Mouse (Mus musculus) neural tube, embryonic 13.5 days (tissue): ENCODE data around the gene Il1a. TPM values are rescaled to one million over a fixed set of nuclear protein-coding genes. Genes with fewer than 3 reads are reported as not detected.

Source experiments
- ATAC-seq: fragments of 200-750 bp; cut with Nextera tagmentation; 2 replicates; pipeline ENCODE4 v1.8.0; 2017; ENCODE audit warnings: low read depth, mild to moderate bottlenecking, moderate TSS enrichment, moderate library complexity
- H3K27ac ChIP-seq: fragments of 300-500 bp; sonication (generic); replicated peaks from 2 replicates; pipeline ENCODE4 v1.5.1; 2015; ENCODE audit warnings: moderate library complexity, mild to moderate bottlenecking, inconsistent platforms
- H3K27me3 ChIP-seq: fragments of 300-500 bp; sonication (generic); 2 replicates; pipeline ENCODE4 v1.6.1; 2015; ENCODE audit warnings: mild to moderate bottlenecking, inconsistent platforms
- H3K36me3 ChIP-seq: fragments of 300-500 bp; sonication (generic); 2 replicates; pipeline ENCODE4 v1.6.1; 2015; ENCODE audit warnings: mild to moderate bottlenecking, inconsistent platforms
- H3K4me1 ChIP-seq: fragments of 300-500 bp; sonication (generic); replicated peaks from 2 replicates; pipeline ENCODE4 v1.6.1; 2015; ENCODE audit warnings: inconsistent platforms
- H3K4me2 ChIP-seq: fragments of 300-500 bp; sonication (generic); 2 replicates; pipeline ENCODE4 v1.6.1; 2015; ENCODE audit warnings: inconsistent platforms, mild to moderate bottlenecking, moderate library complexity
- H3K4me3 ChIP-seq: fragments of 300-500 bp; sonication (generic); 2 replicates; pipeline ENCODE4 v1.5.1; 2015; ENCODE audit warnings: mild to moderate bottlenecking, inconsistent platforms
- H3K9ac ChIP-seq: fragments of 300-500 bp; sonication (generic); 2 replicates; pipeline ENCODE4 v1.6.1; 2015; ENCODE audit warnings: moderate library complexity, mild to moderate bottlenecking, inconsistent platforms
- H3K9me3 ChIP-seq: fragments of 300-500 bp; sonication (generic); 2 replicates; pipeline ENCODE4 v1.6.1; 2016; ENCODE audit warnings: inconsistent platforms
- WGBS: fragments of 180-500 bp; shearing (Covaris S2); methylation state at CpG from one replicate; pipeline ENCODE4 v1.1.7; 2015; 5-methylcytosine and 5-hydroxymethylcytosine counted together
- polyA plus RNA-seq: library from polyadenylated mRNA; unstranded; fragments of >200 nt; fragmentation: Nextera tagmentation; extraction: Ambion mirVana; gene quantifications from 2 replicates; pipeline ENCODE4 v1.2.1, GENCODE M21; 2015

Il1a gene
- polyA plus RNA-seq, 1 experiment from 2014 or later = 0.31 TPM

DNA sequence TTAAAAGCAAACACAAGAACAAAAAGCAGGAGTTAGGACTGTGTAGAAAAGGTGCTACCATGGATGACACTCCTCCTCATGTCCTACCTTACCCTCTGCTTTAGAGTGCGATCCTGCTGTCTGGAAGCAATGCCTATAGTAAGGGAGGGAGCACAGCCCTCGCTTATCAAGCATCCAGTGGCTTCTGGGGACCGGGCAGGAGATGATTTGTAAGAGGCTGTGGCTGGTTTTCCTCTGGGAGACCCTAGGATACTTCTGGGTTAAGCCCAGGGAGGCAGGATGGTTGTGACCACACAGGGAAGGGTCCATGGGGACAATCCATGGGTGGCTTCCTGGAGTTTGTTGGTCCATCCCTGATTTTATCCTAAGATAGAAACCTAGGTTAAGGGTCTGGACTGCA is 49.1 kb downstream of the Il1a start:
- Histone ChIP-seq H3K9me3 (no peaks in the 10 kb centered on the region), H3K27ac (no peak overlapping the region), H3K36me3 (no peaks in the 10 kb centered on the region), H3K4me3 (no peak overlapping the region), H3K9ac (no peak overlapping the region), H3K4me2 (no peak overlapping the region), H3K4me1 (peaks cover 4% of the 10 kb centered on the region), H3K27me3 (no peaks in the 10 kb centered on the region)
- ATAC-seq = no peak
- 72% methylated on average over 3 of the region's 3 CpGs for WGBS

DNA sequence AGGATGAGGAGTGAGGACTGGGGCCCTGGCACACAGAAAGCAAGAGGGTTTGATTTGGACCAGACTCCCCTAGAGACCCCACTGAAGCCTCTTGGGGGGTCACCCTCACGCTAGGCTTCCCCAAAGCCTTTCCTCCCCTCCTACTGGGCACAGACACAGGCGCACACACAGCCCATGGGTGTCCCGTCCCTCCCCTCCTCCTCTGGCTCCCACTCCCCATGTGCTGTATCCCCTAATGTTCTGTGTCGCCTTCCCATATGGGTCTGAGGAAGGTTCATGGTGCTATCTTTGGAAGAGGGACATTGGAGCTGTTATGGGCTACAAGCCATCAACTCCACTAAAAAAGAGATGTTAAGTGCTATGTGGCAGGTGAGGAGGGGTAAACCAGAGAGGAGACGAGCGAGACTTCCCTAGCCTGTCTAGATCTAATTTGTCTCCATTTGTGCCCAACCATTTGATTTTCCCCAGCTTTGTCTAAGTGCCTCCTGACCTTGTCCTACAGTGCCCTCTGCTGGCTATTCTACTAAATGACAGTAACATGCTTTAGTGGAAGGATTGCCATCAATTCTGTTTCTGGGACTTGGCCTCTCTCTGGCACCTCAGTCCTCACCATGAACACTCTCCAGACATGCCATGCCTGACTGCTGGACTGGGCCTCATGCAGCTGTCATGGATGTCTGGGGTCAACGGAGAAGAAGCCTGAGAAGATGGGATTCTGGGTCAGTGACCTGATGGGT is 51.1 kb downstream of the Il1a start:
- Histone ChIP-seq H3K27ac (no peak overlapping the region), H3K4me3 (no peak overlapping the region), H3K27me3 (no peaks in the 10 kb centered on the region), H3K9me3 (no peaks in the 10 kb centered on the region), H3K36me3 (no peaks in the 10 kb centered on the region), H3K9ac (peak overlapping the region; percentile 42; the same call in 1 of the 2 replicates), H3K4me2 (peak overlapping the region; percentile 34), H3K4me1 (peaks cover 4% of the 10 kb centered on the region)
- ATAC-seq = peak; percentile 90
- 38% methylated on average over 7 of the region's 7 CpGs for WGBS

DNA sequence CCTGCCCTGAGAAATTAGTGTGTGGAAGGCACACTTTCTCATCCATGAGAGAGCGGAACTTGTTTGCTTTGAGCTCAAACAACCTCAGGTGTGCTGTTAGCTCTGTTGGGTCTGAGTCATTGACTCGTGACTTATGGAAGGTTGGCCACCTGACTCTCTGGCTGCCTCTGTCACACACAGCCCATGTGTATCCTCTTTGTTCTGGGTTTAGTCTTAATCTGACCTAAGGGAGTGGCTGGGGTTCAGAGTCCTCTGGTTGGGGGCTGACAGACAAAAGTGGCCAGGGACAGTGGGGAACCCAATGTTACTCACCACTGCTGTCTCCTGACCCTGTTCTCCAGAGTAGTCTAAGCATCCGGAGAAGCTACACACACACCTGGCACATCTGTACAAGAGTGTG is 51.7 kb downstream of the Il1a start:
- 0 out of 2 replicates have a peak, but pooled peaks have one; percentile 3 for ATAC-seq
- H3K4me1 ChIP-seq = peaks cover 4% of the 10 kb centered on the region
- H3K36me3 ChIP-seq = no peaks in the 10 kb centered on the region
- no peak overlapping the region for H3K9ac ChIP-seq
- no peak overlapping the region for H3K4me2 ChIP-seq
- no peak overlapping the region for H3K27ac ChIP-seq
- no peaks in the 10 kb centered on the region for H3K27me3 ChIP-seq
- H3K4me3 ChIP-seq = no peak overlapping the region
- 93% methylated on average over 3 of the region's 3 CpGs for whole genome bisulfite sequencing
- no peaks in the 10 kb centered on the region for H3K9me3 ChIP-seq

DNA sequence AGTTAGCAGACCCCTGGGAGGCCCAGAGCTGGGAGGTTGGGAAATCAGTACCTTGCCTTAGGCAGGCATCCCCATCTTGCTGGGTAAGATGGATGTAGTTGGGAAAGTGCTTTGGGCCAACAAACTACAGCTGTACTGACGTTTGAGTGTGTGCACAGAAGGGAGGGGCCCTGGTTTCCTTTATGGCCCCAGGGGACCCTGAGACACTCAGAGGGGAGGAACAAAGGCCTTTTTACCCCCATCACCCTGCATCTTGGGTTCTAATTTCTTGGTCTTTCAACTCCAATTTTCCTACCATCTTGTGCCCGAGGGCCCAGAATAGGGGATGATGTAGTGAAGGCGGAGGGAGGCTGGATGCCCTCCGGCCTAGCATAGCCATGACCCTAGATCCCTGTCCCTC is 53.8 kb downstream of the Il1a start:
- H3K9me3 ChIP-seq = no peaks in the 10 kb centered on the region
- H3K36me3 ChIP-seq = no peaks in the 10 kb centered on the region
- no peak overlapping the region for H3K4me3 ChIP-seq
- H3K4me1 ChIP-seq = peaks cover 4% of the 10 kb centered on the region
- H3K27me3 ChIP-seq = no peaks in the 10 kb centered on the region
- H3K9ac ChIP-seq = no peak overlapping the region
- 60% methylated on average over 4 of the region's 4 CpGs for WGBS
- no peak overlapping the region for H3K27ac ChIP-seq
- ATAC-seq = no peak
- H3K4me2 ChIP-seq = no peak overlapping the region

DNA sequence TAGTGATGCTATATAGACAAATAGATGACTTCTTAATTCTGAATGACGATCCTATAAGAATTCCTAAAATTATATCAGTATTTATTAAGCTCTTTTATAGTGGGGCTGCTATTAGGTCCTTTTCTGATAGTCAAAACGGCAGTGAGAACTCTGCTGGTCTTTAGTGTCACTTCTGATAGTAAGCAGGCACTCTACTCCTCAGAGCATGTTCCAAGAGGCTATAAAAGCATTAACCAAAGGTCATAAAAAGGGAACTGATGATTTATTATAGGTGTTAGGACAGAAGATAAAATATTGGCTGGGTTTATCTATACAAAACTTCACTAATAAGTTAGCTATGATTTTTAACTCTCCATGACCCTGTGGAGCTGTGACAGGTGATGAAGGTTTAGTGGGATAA is 55.7 kb downstream of the Il1a start:
- H3K4me3 ChIP-seq = no peak overlapping the region
- no peaks in the 10 kb centered on the region for H3K9me3 ChIP-seq
- 65% methylated on average over 2 of the region's 2 CpGs for WGBS
- ATAC-seq = no peak
- no peaks in the 10 kb centered on the region for H3K36me3 ChIP-seq
- no peak overlapping the region for H3K27ac ChIP-seq
- no peak overlapping the region for H3K9ac ChIP-seq
- no peak overlapping the region for H3K4me2 ChIP-seq
- peaks cover 4% of the 10 kb centered on the region for H3K4me1 ChIP-seq
- no peaks in the 10 kb centered on the region for H3K27me3 ChIP-seq

DNA sequence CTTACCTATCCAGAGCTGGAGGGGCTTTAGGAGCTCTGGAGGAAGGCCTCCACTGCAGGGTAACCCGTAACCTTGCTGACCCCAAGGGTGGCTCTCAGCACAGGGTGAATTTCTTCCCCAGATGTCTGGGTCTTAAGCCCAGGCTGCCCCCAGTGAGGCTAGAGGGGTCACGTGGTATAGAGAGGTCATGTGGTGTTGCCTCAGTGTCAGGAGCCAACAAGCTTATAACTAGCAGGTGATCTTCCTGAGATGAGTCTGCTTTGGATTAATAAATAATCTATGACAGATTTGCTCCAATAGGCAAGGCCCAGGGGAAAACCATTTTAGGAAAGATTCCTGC is 56.2 kb downstream of the Il1a start:
- no peak overlapping the region for H3K4me2 ChIP-seq
- no peak overlapping the region for H3K9ac ChIP-seq
- no peak for ATAC-seq
- H3K27ac ChIP-seq = no peak overlapping the region
- peaks cover 3% of the 10 kb centered on the region for H3K4me1 ChIP-seq
- 79% methylated on average over 2 of the region's 2 CpGs for WGBS
- no peaks in the 10 kb centered on the region for H3K27me3 ChIP-seq
- no peak overlapping the region for H3K4me3 ChIP-seq
- H3K9me3 ChIP-seq = no peaks in the 10 kb centered on the region
- no peaks in the 10 kb centered on the region for H3K36me3 ChIP-seq

DNA sequence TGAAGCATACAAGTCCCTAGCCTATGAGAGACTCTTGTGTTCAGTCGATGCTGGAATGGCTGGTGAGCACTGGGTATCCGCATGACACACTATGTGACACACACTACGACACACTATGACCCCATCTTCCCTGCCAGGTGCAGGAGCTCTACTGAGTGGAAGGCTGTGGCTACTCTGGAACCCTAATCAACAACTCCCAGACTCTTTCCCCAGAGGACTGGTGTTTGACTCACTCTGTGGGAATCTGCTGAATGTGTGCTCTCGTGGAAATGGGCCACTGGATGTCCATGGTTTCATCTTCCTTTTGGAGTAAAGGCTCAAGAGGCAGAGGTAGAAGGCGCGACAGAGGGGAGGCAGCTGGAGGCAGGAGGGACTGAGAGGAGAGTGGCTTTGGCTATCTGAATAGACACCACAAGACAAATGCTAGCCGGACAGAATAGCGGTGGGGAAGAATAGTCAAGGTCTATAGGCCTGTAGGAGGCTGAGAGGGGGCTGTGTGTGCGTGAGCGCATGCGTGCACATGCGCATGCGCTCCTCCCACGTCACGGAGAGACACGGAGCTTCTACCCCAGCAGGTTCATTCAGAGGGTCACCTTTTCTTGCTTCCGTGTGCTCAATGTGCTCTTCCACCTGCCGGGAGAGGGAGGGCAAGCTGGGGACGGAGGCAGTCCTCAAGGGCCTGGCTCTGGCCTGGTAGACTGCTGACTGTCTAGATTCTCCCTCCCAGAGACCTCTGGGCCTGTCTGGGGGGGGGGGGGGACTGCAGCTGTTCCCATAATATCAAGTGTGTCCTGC is 56.7 kb downstream of the Il1a start:
- Histone ChIP-seq H3K9me3 (no peaks in the 10 kb centered on the region), H3K36me3 (no peaks in the 10 kb centered on the region), H3K27me3 (no peaks in the 10 kb centered on the region), H3K9ac (no peak overlapping the region), H3K27ac (no peak overlapping the region), H3K4me2 (no peak overlapping the region), H3K4me3 (no peak overlapping the region), H3K4me1 (no peaks in the 10 kb centered on the region)
- no peak for ATAC-seq
- 87% methylated on average over 19 of the region's 19 CpGs for WGBS

Other genes starting within 250 kb of the Il1a start
- gene Ttl, start 244.0 kb downstream of the Il1a start, polyA plus RNA-seq = 32.4 and 33.1 TPM in 2 replicates
- 17.2 and 18.5 TPM in 2 replicates for gene Polr1b, start 209.0 kb downstream of the Il1a start, polyA plus RNA-seq
- gene Chchd5, start 180.3 kb downstream of the Il1a start, polyA plus RNA-seq = 25.7 and 27.9 TPM in 2 replicates
- 43.2 and 48.9 TPM in 2 replicates for gene Slc20a1, start 111.2 kb downstream of the Il1a start, polyA plus RNA-seq
- gene Ckap2l, start 12.8 kb downstream of the Il1a start, polyA plus RNA-seq = 10.0 and 13.1 TPM in 2 replicates
- 0.24 TPM in 1 of 2 replicates, not detected in the other for gene Il1b, start 61.2 kb upstream of the Il1a start, polyA plus RNA-seq
- gene F830045P16Rik, start 226.6 kb upstream of the Il1a start, polyA plus RNA-seq = not detected in 2 replicates